Mouse (Mus musculus) adrenal gland, adult 18-20 months (tissue): ENCODE measurements around the gene Fgf12. TPM values are rescaled to one million over a fixed set of nuclear protein-coding genes. Genes with fewer than 3 reads are reported as not detected.

ENCODE experiments used
- DNase-seq, 2 experiments: peaks; one replicate each; pipeline ENCODE4 v3.0.0; 2021 to 2022; ENCODE audit warnings: low spot score in 2 of 2
- microRNA-seq, 2 experiments: library from miRNA; unstranded; fragments of <30 nt; microRNA quantifications; one replicate each; pipeline ENCODE4 v1.2.0; 2021; ENCODE audit warnings: borderline number of aligned reads in 2 of 2
- total RNA-seq, 2 experiments: library from RNA; stranded (reverse); gene quantifications; 1 replicate in 1 of 2; 2 replicates in 1 of 2; pipeline ENCODE4 v1.2.3; 2021

Gene Fgf12
- total RNA-seq, 2 experiments from 2014 or later, result 1.7 to 3.2 TPM

DNA sequence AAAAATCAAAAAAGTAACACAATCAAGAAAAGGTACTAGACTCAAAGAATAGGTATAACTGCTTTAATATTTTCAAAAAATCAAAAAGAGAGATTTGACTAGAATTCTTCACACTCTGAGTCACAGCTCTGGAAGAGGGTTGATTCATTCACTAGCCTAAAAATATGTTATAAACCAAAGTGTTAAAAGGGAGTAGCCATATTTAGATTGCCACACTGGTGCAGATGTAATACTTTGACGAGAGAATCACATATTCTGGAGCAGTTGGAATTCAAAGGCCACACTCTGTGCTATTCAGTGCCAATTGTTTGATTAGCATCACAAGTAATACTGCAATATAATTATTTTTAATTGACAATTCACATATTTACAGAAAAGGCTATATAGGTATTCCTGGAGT is 416.2 kb downstream of the Fgf12 start:
- no peak for DNase-seq

DNA sequence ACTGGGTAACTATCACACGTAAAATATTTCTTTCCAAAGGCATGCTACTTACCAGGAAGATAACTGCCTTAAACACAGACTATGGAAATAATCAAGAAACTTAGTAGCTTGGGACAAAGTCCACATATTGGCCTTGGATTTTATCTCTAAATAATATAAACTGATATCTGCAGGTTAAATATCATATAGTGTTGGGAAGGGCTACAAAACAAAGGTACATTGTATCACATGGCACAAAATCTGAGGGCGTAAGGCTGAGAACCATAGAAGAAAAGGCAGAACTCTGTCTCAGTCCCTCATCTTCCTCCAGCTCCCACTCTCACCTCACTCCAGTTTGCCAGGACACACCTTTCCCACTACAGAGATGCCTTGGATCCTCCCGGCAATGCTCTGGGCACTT is 417.8 kb downstream of the Fgf12 start:
- no peak for DNase-seq

DNA sequence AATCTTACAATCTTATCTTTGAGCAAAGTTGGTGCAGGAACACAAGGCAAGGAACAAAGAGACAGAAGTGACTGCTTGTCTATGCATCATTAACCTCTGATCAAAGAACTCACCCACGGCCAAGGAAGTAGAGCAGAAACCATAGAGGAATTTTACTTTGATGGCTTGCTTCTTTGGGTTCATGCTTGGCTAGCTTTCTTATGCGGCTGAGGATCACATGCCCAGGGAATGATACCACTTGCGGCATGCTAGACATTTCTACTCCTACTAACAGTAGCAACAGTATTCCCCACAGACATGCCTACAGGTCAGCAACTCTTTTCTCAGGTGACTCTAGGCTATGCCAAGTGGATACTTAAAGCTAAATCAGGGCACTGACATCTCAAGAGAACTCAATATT is 429.3 kb downstream of the Fgf12 start:
- no peak for DNase-seq

DNA sequence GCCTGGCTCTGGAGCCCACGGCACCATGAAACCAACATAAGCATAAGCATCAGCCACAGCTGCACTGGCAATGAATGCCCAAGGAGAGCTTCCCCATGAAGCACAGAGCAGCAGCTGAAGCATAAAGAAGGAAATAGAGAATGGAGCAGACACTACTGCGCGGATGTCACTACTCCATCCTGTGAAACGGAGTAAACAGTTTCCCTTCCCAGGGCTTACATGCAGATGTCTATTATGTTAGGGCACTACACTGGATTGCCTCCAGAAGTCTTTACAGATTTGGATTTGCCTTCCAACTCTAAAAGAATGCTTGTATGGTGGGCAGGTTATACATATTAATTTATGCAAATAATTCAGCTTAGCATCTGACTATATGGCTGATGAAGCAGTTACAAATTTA is 441.2 kb downstream of the Fgf12 start:
- no peak for DNase-seq

DNA sequence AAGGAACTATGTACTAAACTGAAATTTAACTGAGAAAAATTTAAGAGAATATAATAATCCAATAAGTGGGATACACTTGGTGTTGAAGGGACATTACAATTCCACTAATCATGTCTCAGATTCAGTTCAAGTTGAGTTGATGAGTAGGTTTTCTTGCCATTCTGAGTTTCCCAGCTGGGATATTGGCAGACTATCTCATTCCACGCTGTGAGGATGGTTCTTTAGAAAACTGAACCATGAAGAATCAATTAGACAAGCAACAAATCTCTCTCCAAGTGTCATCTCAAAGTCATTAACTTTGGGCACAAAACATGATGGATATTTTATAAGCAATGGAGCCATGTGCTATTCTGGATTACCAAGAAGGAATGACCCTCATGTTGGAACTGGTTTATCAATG is 449.0 kb downstream of the Fgf12 start:
- no peak for DNase-seq

DNA sequence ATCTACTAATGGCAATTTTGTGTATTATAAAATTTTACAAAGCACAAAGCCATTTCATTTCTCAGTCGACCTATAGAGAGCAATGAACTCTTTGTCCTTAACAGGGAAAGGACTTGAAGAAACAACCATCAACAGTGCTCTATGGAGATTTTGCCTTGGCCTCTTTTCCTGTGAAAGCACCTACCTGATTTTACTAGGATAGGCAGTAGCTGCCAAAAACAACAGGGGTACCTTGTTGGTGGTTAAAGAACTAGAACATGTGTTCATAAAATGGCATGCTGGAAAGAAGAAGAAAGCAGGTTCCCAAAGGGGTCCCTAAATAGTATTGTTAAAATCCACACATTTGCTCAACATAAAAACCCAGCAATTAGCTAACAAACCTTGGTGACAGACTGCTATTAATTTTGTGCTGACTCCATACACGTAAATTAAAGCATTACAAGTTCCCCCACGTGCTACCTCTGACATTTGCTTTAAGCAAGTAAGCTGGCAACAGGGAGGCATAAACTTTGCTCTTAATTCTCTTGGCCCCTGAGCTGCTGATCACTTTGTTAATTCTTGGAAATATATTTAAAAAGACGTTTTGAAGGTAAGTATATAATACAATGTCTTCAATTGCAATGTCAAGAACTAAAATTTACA is 463.1 kb downstream of the Fgf12 start:
- no peak for DNase-seq

DNA sequence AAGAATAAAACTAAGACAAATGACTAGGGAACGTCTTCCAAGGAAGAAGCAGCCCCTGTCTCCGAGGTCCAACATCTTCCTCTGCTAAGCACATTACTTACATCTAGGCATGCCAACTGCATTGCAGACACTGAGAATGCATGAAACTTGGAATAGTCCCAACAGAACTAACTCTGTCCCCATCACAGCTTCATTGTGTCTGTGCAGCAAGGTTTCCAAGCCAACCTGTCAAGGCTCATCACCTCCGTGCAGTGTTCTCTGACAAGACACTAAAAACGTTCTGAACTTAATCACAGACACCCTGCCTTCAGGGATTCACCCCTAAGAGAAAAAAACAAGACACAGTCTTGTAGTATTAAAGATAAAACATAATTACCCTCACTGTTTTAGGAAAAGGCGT is 495.0 kb downstream of the Fgf12 start:
- DNase-seq, result no peak

DNA sequence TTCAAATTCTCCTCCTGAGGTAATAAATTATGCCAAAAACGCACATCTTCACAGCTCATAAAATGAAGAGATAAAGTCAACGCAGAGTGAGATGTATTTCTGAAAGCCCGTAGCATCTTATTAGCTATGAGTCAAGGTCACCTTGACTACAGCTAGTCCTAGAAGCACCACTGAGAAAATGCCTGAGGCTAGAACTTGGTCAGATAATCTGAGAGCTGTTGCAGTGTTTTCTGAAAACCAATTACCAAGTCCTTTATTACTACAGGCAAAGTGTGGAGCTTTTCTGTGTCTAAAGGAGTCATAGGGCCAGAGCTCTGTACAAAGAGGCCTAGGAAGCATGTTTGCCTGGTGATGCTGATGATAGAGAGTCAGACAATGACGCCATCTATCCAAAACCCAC is 498.6 kb downstream of the Fgf12 start:
- no peak for DNase-seq

DNA sequence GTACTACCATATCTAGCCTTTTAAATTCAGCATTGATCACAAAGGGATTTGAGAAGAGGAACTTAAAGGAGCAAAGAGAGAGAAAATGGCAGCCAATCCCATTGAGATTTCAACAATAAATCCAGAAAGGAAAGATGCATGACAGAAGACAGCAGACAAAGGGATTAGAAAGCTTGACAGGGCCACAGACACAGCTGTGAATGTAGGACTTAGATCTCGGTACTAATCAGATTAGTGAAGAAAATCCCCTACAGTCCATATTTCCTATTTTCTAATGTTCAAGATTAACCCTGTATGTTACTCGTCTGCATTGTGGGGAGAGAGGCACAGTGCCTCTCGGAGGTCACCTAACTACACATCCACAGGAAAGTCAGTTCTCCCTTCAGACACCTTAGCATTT is 500.9 kb downstream of the Fgf12 start:
- no peak for DNase-seq

DNA sequence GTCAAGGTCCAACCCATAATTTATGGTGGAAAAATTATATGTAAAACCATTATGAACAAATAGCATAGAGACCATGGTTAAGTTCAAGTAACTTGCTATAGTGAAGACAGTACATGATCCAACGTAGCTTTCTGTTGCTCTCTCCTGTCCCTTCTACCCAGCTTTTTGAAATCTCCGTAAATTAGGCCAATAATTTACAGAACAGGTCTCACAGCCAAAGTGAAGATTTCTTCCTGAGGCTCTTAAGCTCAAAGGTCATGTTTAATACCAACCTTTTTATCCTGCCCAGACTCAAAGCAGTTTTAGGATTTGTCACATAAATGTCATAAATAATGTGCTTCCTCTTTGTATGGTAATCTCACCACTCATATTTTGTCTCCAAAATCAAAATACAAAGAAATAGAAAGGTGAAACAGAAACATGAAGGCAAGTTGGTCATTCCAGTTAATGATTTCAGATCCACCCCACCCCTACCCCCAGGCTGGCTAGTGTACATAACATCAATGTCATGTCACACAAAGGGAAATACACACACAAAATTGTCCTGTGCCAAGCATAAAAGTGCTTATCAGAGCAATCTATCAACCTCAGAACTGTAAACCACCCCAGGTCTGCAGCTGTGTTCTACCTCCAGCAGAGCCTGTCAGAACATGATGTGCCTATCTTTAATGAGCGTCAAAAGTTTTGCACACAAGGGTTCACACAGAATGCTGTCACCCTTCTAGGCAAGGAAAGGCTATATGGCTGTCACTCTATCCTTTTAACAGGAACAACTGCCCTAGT is 509.8 kb downstream of the Fgf12 start:
- DNase-seq, result no peak

DNA sequence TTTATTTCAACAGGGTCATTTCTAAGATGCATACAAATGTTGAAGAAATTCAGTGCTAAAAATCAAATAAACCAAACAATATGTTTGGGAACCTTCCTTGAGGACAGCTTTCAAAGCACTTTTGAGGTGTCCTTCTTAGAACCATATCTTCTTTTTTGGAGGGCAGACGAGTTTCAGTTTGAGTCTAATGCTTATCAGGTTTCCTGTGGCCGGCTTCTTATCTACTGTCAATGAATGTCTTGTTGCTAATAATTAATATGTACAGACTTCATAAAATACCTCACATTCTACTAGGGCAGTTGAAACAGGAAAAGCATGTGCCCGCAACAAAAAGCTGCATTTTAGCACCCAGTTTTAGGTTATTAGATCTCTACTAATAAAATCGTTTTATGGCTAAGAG is 513.5 kb downstream of the Fgf12 start:
- no peak for DNase-seq

DNA sequence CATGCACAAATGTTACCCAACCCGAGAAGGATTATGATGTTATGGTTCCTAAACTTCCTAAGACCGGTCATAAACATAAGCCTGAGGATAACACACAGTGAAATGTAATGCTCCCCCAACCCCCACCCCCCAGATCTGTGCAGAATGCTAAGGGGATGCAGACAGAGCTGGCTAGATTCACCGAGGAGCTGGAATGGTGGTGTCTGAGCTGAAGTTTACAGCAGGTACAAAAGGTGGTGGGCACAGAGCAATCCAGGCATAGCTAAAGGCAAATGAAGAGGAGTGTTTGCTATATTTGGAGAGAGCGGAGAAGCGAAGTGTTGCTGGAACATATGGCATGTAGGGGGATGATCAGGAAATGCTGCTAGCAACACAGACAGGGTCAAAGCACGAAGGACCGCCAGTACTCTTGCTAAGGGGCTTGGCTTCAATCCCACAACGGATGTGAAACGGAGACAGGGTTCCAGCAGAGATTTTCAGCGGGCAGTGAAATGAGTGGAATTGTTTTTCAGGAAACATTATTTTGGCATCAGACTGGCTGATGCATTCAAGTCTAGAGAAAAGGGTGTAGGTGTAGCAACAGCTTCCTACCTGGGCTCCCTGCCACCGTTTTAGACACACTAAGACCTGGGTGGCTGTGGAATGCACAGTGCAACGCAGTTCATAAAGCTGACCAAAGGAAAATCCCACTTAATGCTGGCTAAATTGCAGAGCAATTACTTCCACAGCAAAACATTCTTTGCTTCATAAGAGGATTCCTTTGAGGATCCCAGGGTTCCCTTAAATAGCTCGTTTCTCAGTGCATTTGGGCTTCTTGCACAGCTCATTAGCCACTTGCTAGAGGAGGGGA is 514.6 kb downstream of the Fgf12 start:
- no peak for DNase-seq

DNA sequence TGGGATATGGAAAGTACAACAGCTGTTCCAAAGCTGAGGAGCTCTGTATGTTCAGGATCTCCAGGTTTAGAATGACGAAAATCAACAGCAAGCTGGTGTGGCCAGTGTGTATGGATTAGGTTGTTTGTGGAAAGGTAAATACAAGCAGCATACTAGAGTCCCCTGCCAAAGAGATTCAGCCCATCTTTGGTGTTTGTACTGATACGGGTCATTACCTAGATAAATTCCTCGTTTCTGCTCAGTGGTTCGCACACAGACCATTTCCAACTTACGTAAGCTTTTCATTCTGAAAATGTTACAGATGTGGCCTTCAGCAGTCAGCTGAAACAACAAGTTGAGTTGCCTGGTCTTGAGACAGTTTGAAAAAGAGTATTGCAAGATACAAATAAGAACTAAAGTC is 536.9 kb downstream of the Fgf12 start:
- DNase-seq, result no peak

DNA sequence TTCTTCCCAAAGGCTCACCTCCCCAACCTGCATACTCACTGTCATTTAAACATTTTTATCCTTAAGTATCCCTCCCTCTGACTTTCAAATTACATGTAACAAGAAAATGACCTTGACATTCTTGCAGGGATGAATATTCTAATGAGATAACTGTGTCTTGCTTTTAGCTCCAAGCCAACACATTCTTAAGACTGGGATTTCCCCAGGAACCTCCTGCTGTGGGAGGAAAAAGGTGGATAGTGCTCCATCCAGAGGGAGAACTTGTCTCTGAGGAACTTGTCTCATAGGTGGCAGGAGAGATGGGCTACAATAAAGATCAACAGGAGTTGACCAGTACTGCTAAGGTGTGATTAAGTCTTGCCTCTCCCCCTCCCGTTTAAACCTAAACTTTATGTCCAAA is 540.5 kb downstream of the Fgf12 start:
- no peak for DNase-seq

DNA sequence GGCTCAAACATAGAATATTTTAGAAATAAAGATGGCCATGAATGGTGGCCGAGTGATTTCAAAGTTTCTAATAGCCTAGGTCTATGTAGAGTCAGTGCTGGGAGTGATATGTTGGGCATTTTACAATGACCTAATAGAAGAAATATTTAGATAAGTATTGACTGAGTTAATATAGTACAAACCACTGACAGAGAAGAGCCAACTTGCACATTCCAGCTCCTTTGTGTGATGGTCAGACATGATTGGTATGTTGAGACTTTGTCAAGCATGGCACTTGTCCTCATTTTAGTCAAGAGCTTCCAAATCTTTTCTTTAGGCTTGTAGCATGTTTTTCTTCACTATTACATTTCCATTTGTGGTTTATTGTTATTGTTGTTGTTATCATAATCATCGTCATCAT is 596.4 kb downstream of the Fgf12 start:
- DNase-seq, result no peak

DNA sequence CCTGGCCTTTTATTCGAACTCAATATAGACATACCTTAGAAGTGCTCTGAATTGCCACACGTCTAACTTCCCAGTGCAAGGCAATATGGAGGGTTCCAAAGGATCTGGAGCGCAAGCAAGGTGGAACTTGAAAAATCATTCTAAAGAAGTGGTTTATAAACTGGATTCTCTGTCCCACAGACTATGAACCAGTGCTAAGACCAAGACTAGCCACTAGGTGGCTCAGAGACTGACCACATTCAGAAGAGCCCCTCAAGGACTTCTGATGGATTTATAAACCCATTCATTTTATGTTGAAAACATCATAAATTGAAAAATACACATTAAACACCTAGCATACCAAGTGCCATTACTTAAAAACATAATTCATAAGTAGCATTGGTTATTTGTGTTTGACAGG is 611.9 kb downstream of the Fgf12 start:
- DNase-seq, result no peak

DNA sequence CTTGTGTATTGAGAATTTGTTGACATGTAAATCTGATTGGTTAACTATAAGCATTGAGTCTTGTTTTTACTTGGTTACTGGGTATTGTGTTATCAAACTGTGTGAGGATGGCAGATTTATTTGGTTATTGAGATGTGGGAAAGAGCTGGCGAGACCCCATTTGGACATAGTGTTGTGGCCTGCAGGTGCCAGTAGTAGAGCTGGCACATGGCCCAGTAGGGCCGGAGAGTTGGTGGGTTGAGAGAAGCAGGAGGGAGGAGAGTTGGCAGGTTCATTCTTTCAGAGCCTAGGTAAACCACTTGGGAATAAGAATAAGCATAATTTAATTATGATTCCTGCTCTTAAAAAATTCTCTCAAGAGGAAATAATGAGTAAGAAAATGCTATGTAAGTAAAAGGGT is 625.9 kb downstream of the Fgf12 start:
- DNase-seq, result no peak

Small RNAs within 50 kb of the gene (microRNA-seq; reads per million reads assigned to microRNA genes)
- 0 reads per million in 2 experiments for gene Mir690

Other genes starting within 250 kb of the Fgf12 start
- 1 to 10 TPM; 6.8 to 9.9 TPM for gene Mb21d2, start 176.6 kb upstream of the Fgf12 start, total RNA-seq